Mouse (Mus musculus) midbrain, postnatal 0 days (tissue): ENCODE results near the gene Canx. TPM values are rescaled to one million over a fixed set of nuclear protein-coding genes. Genes with fewer than 3 reads are reported as not detected.

ENCODE experiments used
- ATAC-seq: fragments of 200-750 bp; cut with Nextera tagmentation; 2 replicates; pipeline ENCODE4 v1.8.0; 2017; ENCODE audit warnings: moderate number of reproducible peaks, mild to moderate bottlenecking, moderate TSS enrichment, moderate library complexity; ENCODE audit not compliant: low FRiP score
- DNase-seq: peaks from one replicate; pipeline ENCODE4 v3.0.0-alpha.2; 2015; ENCODE audit warnings: low spot score
- H3K27ac ChIP-seq: fragments of 300-500 bp; sonication (generic); 2 replicates; pipeline ENCODE4 v1.5.1; 2014; ENCODE audit warnings: low read depth, mild to moderate bottlenecking, low read length, mixed read lengths
- H3K27me3 ChIP-seq: fragments of 300-500 bp; sonication (generic); 2 replicates; pipeline ENCODE4 v1.6.1; 2014; ENCODE audit warnings: low read length, control low read depth, mixed read lengths; ENCODE audit not compliant: insufficient read depth
- H3K36me3 ChIP-seq: fragments of 300-500 bp; sonication (generic); 2 replicates; pipeline ENCODE4 v1.6.1; 2014; ENCODE audit warnings: low read length, control low read depth, mixed read lengths; ENCODE audit not compliant: insufficient read depth
- H3K4me1 ChIP-seq: fragments of 300-500 bp; sonication (generic); 2 replicates; pipeline ENCODE4 v1.6.1; 2014; ENCODE audit warnings: mild to moderate bottlenecking, control low read depth, antibody characterized with exemption, low read length, mixed read lengths; ENCODE audit not compliant: insufficient read depth
- H3K4me2 ChIP-seq: fragments of 300-500 bp; sonication (generic); 2 replicates; pipeline ENCODE4 v1.6.1; 2014; ENCODE audit warnings: low read depth, mild to moderate bottlenecking, low read length, mixed read lengths; ENCODE audit not compliant: poor library complexity, severe bottlenecking
- H3K4me3 ChIP-seq: fragments of 300-500 bp; sonication (generic); 2 replicates; pipeline ENCODE4 v1.5.1; 2014; ENCODE audit warnings: low read depth, mild to moderate bottlenecking, low read length, moderate library complexity
- H3K9ac ChIP-seq: fragments of 300-500 bp; sonication (generic); replicated peaks from 2 replicates; pipeline ENCODE4 v1.6.1; 2014; ENCODE audit warnings: mild to moderate bottlenecking, low read length, moderate library complexity, mixed read lengths; ENCODE audit not compliant: poor library complexity, severe bottlenecking
- H3K9me3 ChIP-seq: fragments of 300-500 bp; sonication (generic); 2 replicates; pipeline ENCODE4 v1.6.1; 2016; ENCODE audit warnings: low read length, control low read depth
- CTCF ChIP-seq: IDR thresholded peaks from 2 replicates; pipeline ENCODE4 v1.5.1; 2016; ENCODE audit warnings: antibody characterized with exemption, mild to moderate bottlenecking
- WGBS: fragments of 180-500 bp; shearing (Covaris S2); extraction: QIAGEN DNeasy Blood & Tissue Kit; methylation state at CpG from one replicate; pipeline ENCODE4 v1.1.7; 2014; 5-methylcytosine and 5-hydroxymethylcytosine counted together
- polyA plus RNA-seq: library from polyadenylated mRNA; unstranded; fragments of >200 nt; fragmentation: Nextera tagmentation; extraction: Ambion mirVana; gene quantifications from 2 replicates; pipeline ENCODE4 v1.2.1, GENCODE M21; 2015
- total RNA-seq: library from RNA; depleted of rRNA; stranded (reverse); fragments of >200 nt; gene quantifications from 2 replicates; pipeline ENCODE4 v1.2.3, GENCODE M21; 2014; rRNA removed

Gene Canx
- total RNA-seq (227 and 275 TPM in 2 replicates), polyA plus RNA-seq (235 and 244 TPM in 2 replicates)

DNA sequence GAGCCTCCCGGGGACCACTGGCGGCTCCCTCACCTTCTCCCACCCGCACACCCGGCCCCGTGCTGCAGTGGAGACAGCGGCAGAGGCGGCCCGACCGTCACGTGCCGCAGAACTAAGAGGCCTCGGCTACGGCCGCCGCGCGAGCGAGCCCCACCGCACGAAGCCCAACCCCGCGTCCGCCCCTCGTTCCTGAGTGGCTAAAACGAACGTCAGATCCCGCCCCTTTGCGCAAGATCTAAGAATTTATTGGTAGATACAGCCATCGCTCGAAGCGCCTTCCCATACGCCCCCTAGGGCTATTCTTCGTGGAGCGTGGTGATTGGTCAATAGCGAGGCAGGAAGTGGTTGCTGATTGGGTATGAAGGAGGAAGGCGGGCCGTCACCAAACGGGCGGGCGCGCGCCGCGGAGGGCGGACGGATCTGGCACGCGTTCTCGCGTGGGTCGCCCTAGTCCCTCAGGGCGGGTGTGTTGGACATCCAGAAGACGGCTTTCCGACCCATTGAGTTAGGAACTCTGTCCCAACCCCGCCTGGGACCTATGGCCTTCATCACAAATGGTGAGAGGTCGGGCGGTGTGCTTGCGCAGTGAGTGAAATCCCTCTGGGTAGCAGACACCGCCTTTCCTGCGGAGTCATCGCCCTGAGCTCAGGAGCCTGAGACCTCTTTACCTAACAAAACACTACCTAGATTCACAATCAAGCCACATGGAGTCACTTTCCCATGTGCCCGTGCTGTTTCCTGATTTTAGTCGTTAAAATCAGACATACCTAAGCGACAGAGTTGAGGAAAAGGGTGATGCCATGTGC is at the start of gene Canx:
Gene Canx (minus strand): TSS at position 178 of the 806 bp plus-strand sequence.
- Histone ChIP-seq H3K27ac (peak within 1 kb of the TSS; percentile 92), H3K36me3 (no peaks in the 10 kb centered on the region), H3K9ac (peak within 1 kb of the TSS; percentile 98), H3K9me3 (no peaks in the 10 kb centered on the region), H3K4me1 (peaks cover 13% of the 10 kb centered on the region; the same call in 1 of the 2 replicates), H3K4me3 (peak within 1 kb of the TSS; percentile 87), H3K27me3 (no peaks in the 10 kb centered on the region), H3K4me2 (peak within 1 kb of the TSS; percentile 66)
- TF ChIP-seq CTCF, result peak; percentile 50
- under 1% methylated on average over 64 of the region's 64 CpGs for WGBS
- ATAC-seq (peak; percentile 98), DNase-seq (peak; percentile 100)

DNA sequence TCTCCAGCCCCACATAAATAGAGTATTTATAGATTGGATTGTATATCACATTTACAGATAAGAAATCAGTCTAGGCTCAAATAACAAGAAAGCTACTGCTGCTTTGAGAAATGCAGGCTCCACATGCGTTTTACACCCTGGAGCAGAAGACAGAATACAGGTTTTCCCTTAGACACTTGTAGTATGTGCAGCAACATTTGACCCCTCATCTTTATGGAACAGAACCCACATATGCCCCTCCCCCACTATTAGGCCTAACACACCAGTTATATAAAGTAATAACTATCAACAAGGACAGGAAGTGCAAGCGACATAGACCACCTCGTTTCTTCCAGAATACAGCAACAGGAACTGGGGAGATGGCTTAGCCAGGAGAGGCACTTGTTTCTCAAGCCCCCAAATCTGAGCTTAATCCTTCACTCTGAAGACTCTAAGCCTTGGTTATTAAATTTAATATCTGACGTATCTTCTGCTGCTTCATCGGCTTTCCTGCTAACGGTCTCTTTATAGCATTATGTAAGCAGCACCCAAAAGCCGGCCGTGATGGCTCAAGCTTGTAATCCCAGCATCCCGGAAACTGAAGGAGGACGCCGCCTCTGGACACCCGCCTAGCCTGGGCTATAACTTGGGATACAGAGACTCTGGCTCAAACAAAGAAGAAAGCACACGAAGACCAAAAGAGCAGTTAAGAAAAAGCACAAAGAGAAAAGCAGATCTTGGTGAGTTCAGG is 49.0 kb upstream of the Canx start:
- H3K9ac ChIP-seq, result no peak overlapping the region
- no peaks in the 10 kb centered on the region for H3K9me3 ChIP-seq
- WGBS, result 67% methylated on average over 13 of the region's 13 CpGs
- TF ChIP-seq CTCF, result no peak
- no peak overlapping the region for H3K27ac ChIP-seq
- H3K27me3 ChIP-seq, result no peaks in the 10 kb centered on the region
- DNase-seq, result no peak
- no peak for ATAC-seq
- peaks cover 7% of the 10 kb centered on the region; the same call in 1 of the 2 replicates for H3K4me1 ChIP-seq
- H3K4me2 ChIP-seq, result no peak overlapping the region
- no peaks in the 10 kb centered on the region; the same call in 1 of the 2 replicates for H3K36me3 ChIP-seq
- H3K4me3 ChIP-seq, result no peak overlapping the region

DNA sequence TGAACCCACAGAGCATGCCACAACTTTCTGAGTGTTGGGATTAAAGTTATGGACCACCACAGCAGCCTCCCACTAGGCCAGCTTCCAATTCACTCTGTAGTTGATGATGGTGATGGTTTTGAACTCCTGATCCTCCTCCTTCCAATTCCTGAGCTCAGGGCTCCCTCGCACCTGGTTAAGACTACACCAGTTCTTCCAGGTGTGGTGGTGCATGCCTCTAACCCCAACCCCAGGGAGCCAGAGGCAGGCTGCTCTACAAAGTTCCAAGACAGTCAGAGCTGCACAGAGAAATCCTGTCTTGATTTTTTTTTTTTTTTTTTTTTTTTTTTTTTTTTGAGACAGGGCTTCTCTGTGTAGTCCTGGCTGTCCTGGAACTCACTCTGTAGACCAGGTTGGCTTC is 48.1 kb upstream of the Canx start:
- Histone ChIP-seq H3K36me3 (no peaks in the 10 kb centered on the region), H3K27me3 (no peaks in the 10 kb centered on the region), H3K4me3 (no peak overlapping the region), H3K4me1 (peaks cover 7% of the 10 kb centered on the region; the same call in 1 of the 2 replicates), H3K4me2 (no peak overlapping the region), H3K27ac (no peak overlapping the region), H3K9ac (no peak overlapping the region), H3K9me3 (no peaks in the 10 kb centered on the region)
- 92% methylated on average over 1 of the region's 1 CpGs for WGBS
- ATAC-seq, result no peak
- no peak for DNase-seq
- TF ChIP-seq CTCF, result no peak

DNA sequence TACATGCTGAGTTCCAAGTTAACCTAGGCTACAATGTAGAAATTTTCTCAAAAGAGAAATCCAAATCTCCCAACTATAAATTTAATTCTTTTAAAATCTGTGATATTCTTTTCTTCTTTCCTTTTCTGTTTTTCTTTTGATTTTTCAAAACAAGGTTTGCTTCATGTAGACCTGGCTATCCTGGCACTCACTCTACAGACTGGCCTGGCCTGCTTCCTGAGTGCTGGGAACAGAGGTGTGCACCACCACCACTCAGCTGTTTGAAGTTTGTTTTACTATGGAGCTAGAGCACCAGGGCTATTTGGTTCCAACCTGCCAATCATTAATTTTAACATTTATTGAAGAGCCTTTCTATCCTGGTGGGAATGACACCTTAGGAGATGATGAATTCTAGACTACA is 47.6 kb upstream of the Canx start:
- H3K9me3 ChIP-seq, result no peaks in the 10 kb centered on the region
- H3K4me2 ChIP-seq, result no peak overlapping the region
- DNase-seq (no peak), ATAC-seq (no peak)
- no peak for TF ChIP-seq CTCF
- H3K9ac ChIP-seq, result no peak overlapping the region
- peaks cover 7% of the 10 kb centered on the region; the same call in 1 of the 2 replicates for H3K4me1 ChIP-seq
- H3K27me3 ChIP-seq, result no peaks in the 10 kb centered on the region
- no peak overlapping the region for H3K4me3 ChIP-seq
- H3K36me3 ChIP-seq, result no peaks in the 10 kb centered on the region
- no peak overlapping the region for H3K27ac ChIP-seq

DNA sequence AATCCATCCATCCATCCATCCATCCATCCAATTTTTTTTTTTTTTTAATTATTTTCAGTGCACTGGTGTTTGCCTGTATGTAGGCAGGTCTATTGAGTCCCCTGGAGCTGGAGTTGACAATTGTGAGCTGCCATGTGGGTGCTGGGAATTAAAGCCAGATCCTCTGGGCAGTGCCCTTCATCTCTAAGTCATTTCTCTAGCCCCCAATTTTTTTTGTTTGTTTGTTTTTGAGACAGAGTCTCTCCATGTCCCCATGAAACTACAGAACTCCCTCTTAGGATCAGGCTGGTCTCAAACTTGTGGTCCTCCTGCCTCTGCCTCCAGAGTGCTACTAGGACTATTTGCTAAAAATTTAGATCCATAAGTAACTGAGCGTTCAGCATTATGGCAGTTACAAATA is 46.4 kb upstream of the Canx start:
- Histone ChIP-seq H3K36me3 (no peaks in the 10 kb centered on the region), H3K4me3 (peak overlapping the region; percentile 30; the same call in 1 of the 2 replicates), H3K9me3 (no peaks in the 10 kb centered on the region), H3K27me3 (no peaks in the 10 kb centered on the region), H3K4me1 (peaks cover 7% of the 10 kb centered on the region; the same call in 1 of the 2 replicates), H3K9ac (peak overlapping the region; percentile 70; the same call in 1 of the 2 replicates), H3K27ac (peak overlapping the region; percentile 88), H3K4me2 (peak overlapping the region; percentile 57)
- no peak for DNase-seq
- 0 out of 2 replicates have a peak, but pooled peaks have one; percentile 1 for ATAC-seq
- WGBS, result 95% methylated on average over 1 of the region's 1 CpGs
- TF ChIP-seq CTCF, result no peak
